Mouse (Mus musculus) Muller cell, postnatal 12 days (primary cell): ENCODE measurements around the gene Arsg.

Experiments used
- DNase-seq: peaks from one replicate; pipeline ENCODE4 v3.0.0-alpha.2; 2015; ENCODE audit errors: inconsistent ontology term

The Arsg gene

GRCm38 (mm10) chr11:109495771-109496474 lies 22.7 kb downstream of the Arsg start:
- no peak for DNase-seq

- no peak for DNase-seq
Measured at GRCm38 (mm10) chr11:109496475-109496993, 23.4 kb downstream of the Arsg start.

GRCm38 (mm10) chr11:109496996-109497714 lies 24.0 kb downstream of the Arsg start:
- DNase-seq: no peak

- DNase-seq: no peak
Measured at GRCm38 (mm10) chr11:109497990-109498389, 24.8 kb downstream of the Arsg start.

- DNase-seq: no peak
Measured at GRCm38 (mm10) chr11:109500206-109500605, 27.0 kb downstream of the Arsg start.

- DNase-seq: peak; percentile 29
Measured at GRCm38 (mm10) chr11:109504977-109505376, 31.8 kb downstream of the Arsg start.

- DNase-seq: no peak
Measured at GRCm38 (mm10) chr11:109505823-109506222, 32.6 kb downstream of the Arsg start.

GRCm38 (mm10) chr11:109507068-109507467 lies 33.9 kb downstream of the Arsg start:
- DNase-seq: no peak

- no peak for DNase-seq
Measured at GRCm38 (mm10) chr11:109512995-109513675, 40.0 kb downstream of the Arsg start.

GRCm38 (mm10) chr11:109514064-109514612 lies 41.0 kb downstream of the Arsg start:
- DNase-seq: no peak

GRCm38 (mm10) chr11:109517330-109517729 lies 44.2 kb downstream of the Arsg start:
- no peak for DNase-seq

GRCm38 (mm10) chr11:109517816-109518215 lies 44.6 kb downstream of the Arsg start:
- DNase-seq: no peak

- no peak for DNase-seq
Measured at GRCm38 (mm10) chr11:109520958-109521357, 47.8 kb downstream of the Arsg start.

GRCm38 (mm10) chr11:109524869-109525268 lies 51.7 kb downstream of the Arsg start:
- DNase-seq: no peak

GRCm38 (mm10) chr11:109525571-109525970 lies 52.4 kb downstream of the Arsg start:
- DNase-seq: no peak

GRCm38 (mm10) chr11:109530030-109530429 lies 56.9 kb downstream of the Arsg start:
- DNase-seq: peak; percentile 17

GRCm38 (mm10) chr11:109535966-109536365 lies 62.8 kb downstream of the Arsg start:
- DNase-seq: no peak

- DNase-seq: no peak
Measured at GRCm38 (mm10) chr11:109536939-109537338, 63.8 kb downstream of the Arsg start.

- peak; percentile 34 for DNase-seq
Measured at GRCm38 (mm10) chr11:109539290-109539689, 66.1 kb downstream of the Arsg start.

- no peak for DNase-seq
Measured at GRCm38 (mm10) chr11:109543466-109543865, 70.3 kb downstream of the Arsg start.

GRCm38 (mm10) chr11:109544432-109544831 lies 71.3 kb downstream of the Arsg start:
- DNase-seq: no peak

GRCm38 (mm10) chr11:109545265-109545664 lies 72.1 kb downstream of the Arsg start:
- DNase-seq: no peak
